Mouse (Mus musculus): ENCODE data around the gene Sp2.

Sp2 gene

GRCm38 (mm10) chr11:96995836-96996772, 13.3 kb upstream of the Sp2 start:
- DNase-seq (ENCODE audit: low spot score): no peak

GRCm38 (mm10) chr11:96995031-96995430, 12.3 kb upstream of the Sp2 start:
- DNase-seq (ENCODE audit: low spot score): no peak

- DNase-seq (ENCODE audit: low spot score): no peak
Observed at GRCm38 (mm10) chr11:96992722-96993311, 10.1 kb upstream of the Sp2 start.

- DNase-seq (ENCODE audit: low spot score): no peak
Observed at GRCm38 (mm10) chr11:96991501-96991900, 8.7 kb upstream of the Sp2 start.

GRCm38 (mm10) chr11:96987873-96988655, 5.3 kb upstream of the Sp2 start:
- DNase-seq (ENCODE audit: low spot score): no peak

- DNase-seq (ENCODE audit: low spot score): no peak
Observed at GRCm38 (mm10) chr11:96986463-96986862, 3.7 kb upstream of the Sp2 start.

- DNase-seq (ENCODE audit: low spot score): no peak
Observed at GRCm38 (mm10) chr11:96984903-96985302, 2.1 kb upstream of the Sp2 start.

- peak; percentile 85 for DNase-seq (ENCODE audit: low spot score)
Observed at GRCm38 (mm10) chr11:96982355-96982754, 404 bp downstream of the Sp2 start.

GRCm38 (mm10) chr11:96981461-96981860, 1.3 kb downstream of the Sp2 start:
- no peak for DNase-seq (ENCODE audit: low spot score)

- DNase-seq (ENCODE audit: low spot score): no peak
Observed at GRCm38 (mm10) chr11:96980021-96980420, 2.7 kb downstream of the Sp2 start.

- DNase-seq (ENCODE audit: low spot score): no peak
Observed at GRCm38 (mm10) chr11:96979329-96979728, 3.4 kb downstream of the Sp2 start.

GRCm38 (mm10) chr11:96978401-96979246, 4.1 kb downstream of the Sp2 start:
- no peak for DNase-seq (ENCODE audit: low spot score)

- peak; percentile 100 for DNase-seq (ENCODE audit: low spot score)
Observed at GRCm38 (mm10) chr11:96977606-96978400, 5.0 kb downstream of the Sp2 start.

- DNase-seq (ENCODE audit: low spot score): peak; percentile 82
Observed at GRCm38 (mm10) chr11:96976911-96977591, 5.7 kb downstream of the Sp2 start.

GRCm38 (mm10) chr11:96976379-96976687, 6.4 kb downstream of the Sp2 start:
- DNase-seq (ENCODE audit: low spot score): no peak

- DNase-seq (ENCODE audit: low spot score): no peak
Observed at GRCm38 (mm10) chr11:96975511-96976378, 7.0 kb downstream of the Sp2 start.

- no peak for DNase-seq (ENCODE audit: low spot score)
Observed at GRCm38 (mm10) chr11:96974813-96975212, 7.9 kb downstream of the Sp2 start.

GRCm38 (mm10) chr11:96973426-96973964, 9.3 kb downstream of the Sp2 start:
- DNase-seq (ENCODE audit: low spot score): no peak

GRCm38 (mm10) chr11:96972906-96973305, 9.9 kb downstream of the Sp2 start:
- no peak for DNase-seq (ENCODE audit: low spot score)
